Mouse (Mus musculus) left cerebral cortex, postnatal 25 days (tissue): ENCODE results near the gene Prpf40b. TPM values are rescaled to one million over a fixed set of nuclear protein-coding genes. Genes with fewer than 3 reads are reported as not detected.

Source experiments
- DNase-seq, 2 experiments: peaks; one replicate each; pipeline ENCODE4 v3.0.0; 2022; ENCODE audit warnings: low spot score in 2 of 2, mixed read lengths in 1 of 2
- intact Hi-C: fragments of 180-260 bp; cut with DNase I; formaldehyde crosslinking; loops from one replicate; pipeline ENCODE4 v1.15.1; 2025
- total RNA-seq, 2 experiments: library from RNA; stranded (reverse); gene quantifications; 2 replicates each; pipeline ENCODE4 v1.2.3; 2021

Gene Prpf40b
- total RNA-seq, 2 experiments from 2014 or later: 87.0 to 95.3 TPM

DNA sequence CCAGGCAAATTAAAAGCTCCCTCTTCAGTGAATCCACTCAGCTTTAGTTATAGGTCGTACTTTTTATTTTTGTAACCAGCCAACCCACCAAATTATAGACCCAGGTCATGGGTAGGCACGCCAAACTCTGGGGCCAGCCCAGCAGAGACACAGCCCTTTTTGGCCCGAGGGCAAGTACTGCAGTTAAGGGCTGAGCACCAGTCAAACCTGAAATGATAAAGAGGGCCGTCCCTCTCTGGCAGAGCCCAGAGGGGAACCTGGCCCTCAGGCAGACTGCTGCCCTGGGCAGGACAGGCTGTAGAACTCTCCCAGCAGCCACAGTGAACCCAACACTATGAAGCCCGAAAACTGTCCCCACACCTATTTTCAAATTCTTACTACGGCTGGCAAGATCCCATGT is 61.6 kb downstream of the Prpf40b start:
- intact Hi-C loops: no loop called here

DNA sequence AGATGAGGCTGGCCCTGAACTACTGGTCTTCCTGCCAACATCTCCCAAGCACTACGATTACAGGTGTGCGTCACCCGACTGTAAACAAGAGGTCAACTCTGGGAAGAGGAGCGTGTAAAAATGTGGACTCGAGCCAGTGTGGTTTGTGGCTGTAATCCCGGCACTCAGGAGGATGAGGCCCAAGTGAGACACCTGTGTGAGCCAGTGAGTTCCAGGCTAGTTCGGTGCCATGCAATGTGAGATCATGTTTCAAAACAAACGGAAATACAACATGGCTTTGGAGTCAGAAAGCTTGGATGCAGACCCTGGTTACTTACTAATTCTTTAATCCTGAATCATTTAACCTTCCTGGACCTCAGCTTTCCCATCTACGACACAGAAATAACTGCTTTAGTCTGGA is 64.1 kb downstream of the Prpf40b start:
- no peak for DNase-seq
- intact Hi-C loops: no loop called here

More for the DNA sequence above, 61.6 kb downstream of the Prpf40b start:
- no peak for DNase-seq

DNA sequence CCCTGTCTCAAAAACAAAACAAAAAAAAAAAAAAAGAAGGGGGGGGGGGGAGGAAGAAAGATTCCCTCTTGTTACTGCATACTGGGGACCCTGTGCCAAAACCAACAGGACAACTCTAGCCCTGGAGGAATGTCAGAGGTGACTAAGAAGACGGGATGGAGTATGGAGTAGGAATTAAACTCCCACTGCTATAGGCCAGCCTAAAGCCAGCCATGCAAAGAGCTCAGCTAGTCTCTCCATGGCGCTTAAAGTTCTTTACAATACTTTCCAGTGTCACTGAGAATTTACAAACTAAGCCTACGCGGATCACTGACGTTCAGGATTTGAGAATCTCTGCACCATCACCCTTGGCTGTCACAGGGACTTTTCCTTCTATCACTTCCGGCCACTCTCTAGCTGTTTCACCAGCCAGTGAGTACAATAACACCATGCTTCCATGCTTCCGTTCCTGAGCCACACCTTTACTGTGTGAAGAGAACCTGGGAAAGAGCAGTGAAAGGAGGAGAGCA is 69.2 kb downstream of the Prpf40b start:
- intact Hi-C loops: no loop called here
- DNase-seq: no peak

DNA sequence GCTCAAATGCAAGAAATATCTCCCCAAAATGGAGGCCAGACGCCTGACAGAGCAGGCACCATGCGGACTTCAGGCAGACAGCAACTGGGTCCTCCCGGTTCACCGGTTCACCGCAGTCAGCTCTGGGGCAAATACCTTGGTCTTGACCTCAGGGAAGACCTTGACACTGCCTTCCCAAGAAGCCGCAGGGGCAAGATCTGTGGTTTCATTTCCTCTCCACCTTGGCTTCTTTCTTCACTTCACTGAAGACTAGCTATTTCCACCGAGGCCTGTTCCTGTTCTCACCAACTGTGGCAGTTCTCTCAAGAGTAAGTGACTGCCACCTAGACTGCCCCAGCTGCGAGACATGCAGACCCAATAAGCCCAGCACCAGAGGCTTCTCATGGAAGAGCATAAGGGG is 70.0 kb downstream of the Prpf40b start:
- intact Hi-C loops: no loop called here
- no peak for DNase-seq

Other genes starting within 250 kb of the Prpf40b start
- 1 to 10 TPM; 1.4 to 1.6 TPM for gene Prph, start 239.9 kb upstream of the Prpf40b start, total RNA-seq
- under 1 TPM; 0.69 TPM for gene Troap, start 220.5 kb upstream of the Prpf40b start, total RNA-seq
- not detected for gene C1ql4, start 207.3 kb upstream of the Prpf40b start, total RNA-seq
- under 1 TPM in 1 of 2 experiments, not detected in 1; 0.30 TPM for gene Dnajc22, start 201.9 kb upstream of the Prpf40b start, total RNA-seq
- gene Spats2, start 169.2 kb upstream of the Prpf40b start, total RNA-seq: 10 to 100 TPM; 36.2 to 37.0 TPM
- 100 to 1,000 TPM; 171 to 172 TPM for gene Kcnh3, start 70.2 kb upstream of the Prpf40b start, total RNA-seq
- gene Mcrs1, start 43.1 kb upstream of the Prpf40b start, total RNA-seq: 10 to 100 TPM; 80.1 to 81.0 TPM
- 1 to 10 TPM; 1.6 to 1.9 TPM for gene Fam186b, start 801 bp downstream of the Prpf40b start, total RNA-seq
- 10 to 100 TPM in 1 of 2 experiments, 1 to 10 TPM in 1; 9.5 to 10.7 TPM for gene Fmnl3, start 75.4 kb downstream of the Prpf40b start, total RNA-seq
- 100 to 1,000 TPM; 331 to 338 TPM for gene Tmbim6, start 97.8 kb downstream of the Prpf40b start, total RNA-seq
- gene Nckap5l, start 162.7 kb downstream of the Prpf40b start, total RNA-seq: 10 to 100 TPM; 16.8 to 22.3 TPM
- 1 to 10 TPM; 4.6 to 4.9 TPM for gene Bcdin3d, start 179.6 kb downstream of the Prpf40b start, total RNA-seq
- gene Faim2, start 233.1 kb downstream of the Prpf40b start, total RNA-seq: 100 to 1,000 TPM; 318 to 355 TPM